In genomic region chr16:35462955-35463354, GRCm38 (mm10) we compare ENCODE assay signal across 15 mouse cellular contexts. TPM values are rescaled to one million over a fixed set of nuclear protein-coding genes. Genes with fewer than 3 reads are reported as not detected.
DNase-seq lines count a peak whose midpoint lies in the region.
"Had no signal": no experiment of that assay in that cellular context is flagged by ENCODE, and none has a peak within 500 bp of the region (broad histone marks: within the 10 kb centered on the region; RNA-seq: fewer than 3 reads in every experiment).

No protein-coding gene starts in this region.

- peak; percentile 53 for DNase-seq in adrenal gland, adult 2 months
- no peak for DNase-seq in adrenal gland, postnatal 4 days (ENCODE audit: low spot score in 2 of 2)
- DNase-seq in adrenal gland, postnatal 25 days = peak; percentile 32
- DNase-seq in adrenal gland, postnatal 10 days = no peak
- DNase-seq in cerebellum, postnatal 14 days = peak; percentile 43 to 54
- DNase-seq in cerebellum, postnatal 36 days = no peak
- DNase-seq in adrenal gland, postnatal 36 days = peak; percentile 46 to 50
- DNase-seq in embryo, embryonic 10.5 days (ENCODE audit: low spot score) = no peak
- DNase-seq: cerebellum, adult 11-12 months; cerebellum, adult 8-10 months; cerebellum, adult 9-11 months; embryo, embryonic 11 days; gastrocnemius, adult 2 months; gastrocnemius, postnatal 10 days had no signal

RNA-seq across cellular contexts. Expression of gene Pdia5, which starts 27.7 kb away (rescaled TPM):
- 10 to 100 TPM; 15.6 to 20.8 TPM for total RNA-seq in adrenal gland, adult 2 months (2021)
- 4.3 and 5.1 TPM in 2 replicates for polyA plus RNA-seq in adrenal gland, adult 2 months (2012; rRNA removed)
- 10 to 100 TPM; 23.0 to 27.5 TPM for total RNA-seq in adrenal gland, postnatal 4 days (2021)
- total RNA-seq in adrenal gland, postnatal 25 days (2021) = 15.1 and 21.7 TPM in 2 replicates
- total RNA-seq in adrenal gland, postnatal 10 days (2021) = 10 to 100 TPM; 22.6 to 27.0 TPM
- 10 to 100 TPM; 18.6 to 21.4 TPM for total RNA-seq in adrenal gland, postnatal 36 days (2021)
- total RNA-seq: MEL had no signal

Comparison
In these comparisons a context has a peak if more than half of its experiments do, and no peak if none do; other contexts are left out.
1. DNase-seq: peak in adrenal gland, adult 2 months (single experiment), adrenal gland, postnatal 25 days (single experiment), cerebellum, postnatal 14 days (2 of 2) and adrenal gland, postnatal 36 days (2 of 2); none in adrenal gland, postnatal 4 days (0 of 2), adrenal gland, postnatal 10 days (single experiment), cerebellum, postnatal 36 days (0 of 2) and embryo, embryonic 10.5 days (single experiment).